31 mouse cellular contexts compared by ENCODE assay signal in genomic region chr7:118797600-118797999, GRCm38 (mm10). TPM values are rescaled to one million over a fixed set of nuclear protein-coding genes. Genes with fewer than 3 reads are reported as not detected.
DNase-seq lines count a peak whose midpoint lies in the region; ATAC-seq and TF ChIP-seq lines count a peak whose summit lies in the region.
"Had no signal": no experiment of that assay in that cellular context is flagged by ENCODE, and none has a peak within 500 bp of the region (broad histone marks: within the 10 kb centered on the region; RNA-seq: fewer than 3 reads in every experiment).

No protein-coding gene starts in this region.

- WGBS in heart, embryonic 11.5 days (ENCODE audit: insufficient replicate concordance) = 31% methylated on average over 7 of the region's 7 CpGs
- WGBS in liver, postnatal 0 days (ENCODE audit: insufficient replicate concordance) = 63% methylated on average over 7 of the region's 7 CpGs
- 45% methylated on average over 7 of the region's 7 CpGs for WGBS in liver, embryonic 12.5 days (ENCODE audit: insufficient replicate concordance)
- WGBS in hindbrain, embryonic 16.5 days = 77% methylated on average over 7 of the region's 7 CpGs

- no peak for TF ChIP-seq CTCF in liver, postnatal 0 days (IDR thresholded peaks at IDR 0.05; ENCODE audit: low read depth)

- no peak overlapping the region for H3K27ac ChIP-seq in heart, embryonic 11.5 days (ENCODE audit: low read depth, low read length)
- peak overlapping the region; percentile 44; the same call in 1 of the 2 replicates for H3K27ac ChIP-seq in liver, postnatal 0 days (ENCODE audit: low read depth)
- H3K27ac ChIP-seq in liver, embryonic 12.5 days = no peak overlapping the region
- H3K27ac ChIP-seq in hindbrain, embryonic 16.5 days (ENCODE audit: low read depth, low read length) = no peak overlapping the region
- H3K27ac ChIP-seq: embryonic facial prominence, embryonic 10.5 days; embryonic facial prominence, embryonic 15.5 days; forebrain, embryonic 13.5 days; hindbrain, embryonic 10.5 days; hindbrain, embryonic 15.5 days; kidney, embryonic 15.5 days; layer of hippocampus, adult 2 months; left cerebral cortex, adult 2 months; limb, embryonic 13.5 days; midbrain, embryonic 12.5 days; neural tube, embryonic 12.5 days; stomach, embryonic 15.5 days had no signal

- H3K4me3 ChIP-seq in heart, embryonic 11.5 days (ENCODE audit: low read depth, low read length) = no peak overlapping the region
- H3K4me3 ChIP-seq in liver, postnatal 0 days (ENCODE audit: low read depth, low read length) = no peak overlapping the region
- H3K4me3 ChIP-seq in liver, embryonic 12.5 days = no peak overlapping the region
- H3K4me3 ChIP-seq in hindbrain, embryonic 16.5 days (ENCODE audit: low read length) = no peak overlapping the region
- H3K4me3 ChIP-seq: embryonic facial prominence, embryonic 10.5 days; embryonic facial prominence, embryonic 15.5 days; forebrain, embryonic 13.5 days; hindbrain, embryonic 10.5 days; hindbrain, embryonic 15.5 days; kidney, embryonic 15.5 days; layer of hippocampus, adult 2 months; left cerebral cortex, adult 2 months; limb, embryonic 13.5 days; midbrain, embryonic 12.5 days; myocyte; neural tube, embryonic 12.5 days; stomach, embryonic 15.5 days had no signal

- H3K9ac ChIP-seq in heart, embryonic 11.5 days (ENCODE audit: low read depth, low read length) = no peak overlapping the region
- no peak overlapping the region for H3K9ac ChIP-seq in liver, postnatal 0 days (replicated peaks)
- H3K9ac ChIP-seq in liver, embryonic 12.5 days = no peak overlapping the region
- no peak overlapping the region for H3K9ac ChIP-seq in hindbrain, embryonic 16.5 days (ENCODE audit: low read depth, low read length)
- H3K9ac ChIP-seq: embryonic facial prominence, embryonic 15.5 days; forebrain, embryonic 13.5 days; hindbrain, embryonic 15.5 days; kidney, embryonic 15.5 days; limb, embryonic 13.5 days; midbrain, embryonic 12.5 days; neural tube, embryonic 12.5 days; stomach, embryonic 15.5 days had no signal

- no peak for TF ChIP-seq EP300 in liver, postnatal 0 days (IDR thresholded peaks at IDR 0.05; ENCODE audit: low read depth)

- H3K4me1 ChIP-seq in heart, embryonic 11.5 days (ENCODE audit: control insufficient read depth, insufficient read depth, low read length) = no peaks in the 10 kb centered on the region
- 0 out of 2 replicates have a peak, but pooled peaks cover 3% of the 10 kb centered on the region for H3K4me1 ChIP-seq in liver, postnatal 0 days (ENCODE audit: insufficient read depth)
- H3K4me1 ChIP-seq in liver, embryonic 12.5 days = peaks cover 5% of the 10 kb centered on the region; the same call in 1 of the 2 replicates
- no peaks in the 10 kb centered on the region for H3K4me1 ChIP-seq in hindbrain, embryonic 16.5 days (ENCODE audit: control insufficient read depth, insufficient read depth, low read depth, low read length)
- H3K4me1 ChIP-seq: embryonic facial prominence, embryonic 10.5 days; embryonic facial prominence, embryonic 15.5 days; forebrain, embryonic 13.5 days; hindbrain, embryonic 15.5 days; kidney, embryonic 15.5 days; limb, embryonic 13.5 days; midbrain, embryonic 12.5 days; neural tube, embryonic 12.5 days; stomach, embryonic 15.5 days had no signal

- no peaks in the 10 kb centered on the region for H3K27me3 ChIP-seq in heart, embryonic 11.5 days (ENCODE audit: control insufficient read depth, insufficient read depth, low read length)
- H3K27me3 ChIP-seq in liver, postnatal 0 days (ENCODE audit: insufficient read depth, low read length) = no peaks in the 10 kb centered on the region
- no peaks in the 10 kb centered on the region for H3K27me3 ChIP-seq in liver, embryonic 12.5 days (replicated peaks)
- H3K27me3 ChIP-seq in hindbrain, embryonic 16.5 days (replicated peaks; ENCODE audit: control insufficient read depth, insufficient read depth, low read length) = no peaks in the 10 kb centered on the region
- H3K27me3 ChIP-seq: embryonic facial prominence, embryonic 15.5 days; forebrain, embryonic 13.5 days; hindbrain, embryonic 15.5 days; kidney, embryonic 15.5 days; limb, embryonic 13.5 days; midbrain, embryonic 12.5 days; neural tube, embryonic 12.5 days; stomach, embryonic 15.5 days had no signal

- H3K4me2 ChIP-seq in heart, embryonic 11.5 days = no peak overlapping the region
- H3K4me2 ChIP-seq in liver, postnatal 0 days (ENCODE audit: low read depth, low read length) = no peak overlapping the region
- H3K4me2 ChIP-seq in liver, embryonic 12.5 days = no peak overlapping the region
- no peak overlapping the region for H3K4me2 ChIP-seq in hindbrain, embryonic 16.5 days (ENCODE audit: low read length)
- H3K4me2 ChIP-seq: embryonic facial prominence, embryonic 15.5 days; forebrain, embryonic 13.5 days; hindbrain, embryonic 15.5 days; kidney, embryonic 15.5 days; limb, embryonic 13.5 days; liver, embryonic 11.5 days; midbrain, embryonic 12.5 days; neural tube, embryonic 12.5 days; stomach, embryonic 15.5 days had no signal

- no peaks in the 10 kb centered on the region for H3K9me3 ChIP-seq in heart, embryonic 11.5 days (replicated peaks; ENCODE audit: control insufficient read depth, low read length)
- H3K9me3 ChIP-seq in liver, postnatal 0 days (ENCODE audit: low read length) = no peaks in the 10 kb centered on the region
- no peaks in the 10 kb centered on the region for H3K9me3 ChIP-seq in liver, embryonic 12.5 days (replicated peaks)
- no peaks in the 10 kb centered on the region for H3K9me3 ChIP-seq in hindbrain, embryonic 16.5 days (ENCODE audit: control insufficient read depth, low read length)
- H3K9me3 ChIP-seq: embryonic facial prominence, embryonic 10.5 days; embryonic facial prominence, embryonic 15.5 days; forebrain, embryonic 13.5 days; hindbrain, embryonic 10.5 days; hindbrain, embryonic 15.5 days; kidney, embryonic 15.5 days; limb, embryonic 13.5 days; midbrain, embryonic 12.5 days; neural tube, embryonic 12.5 days; stomach, embryonic 15.5 days had no signal

- H3K36me3 ChIP-seq in heart, embryonic 11.5 days (ENCODE audit: control insufficient read depth, insufficient read depth, low read length) = peaks cover 15% of the 10 kb centered on the region; the same call in 1 of the 2 replicates
- peaks cover 33% of the 10 kb centered on the region for H3K36me3 ChIP-seq in liver, postnatal 0 days (replicated peaks; ENCODE audit: insufficient read depth, low read length)
- H3K36me3 ChIP-seq in liver, embryonic 12.5 days = peaks cover 68% of the 10 kb centered on the region
- peaks cover 33% of the 10 kb centered on the region for H3K36me3 ChIP-seq in hindbrain, embryonic 16.5 days (ENCODE audit: control insufficient read depth, insufficient read depth, low read length)

- no peak for ATAC-seq in heart, embryonic 11.5 days (replicated peaks; ENCODE audit: insufficient number of reproducible peaks, low FRiP score, low TSS enrichment)
- ATAC-seq in liver, postnatal 0 days = no peak
- no peak for ATAC-seq in liver, embryonic 12.5 days
- 0 out of 2 replicates have a peak, but pooled peaks have one; percentile 19 for ATAC-seq in megakaryocyte-erythroid progenitor cell, adult 5-6 weeks (replicated peaks; ENCODE audit: low FRiP score, low TSS enrichment, poor library complexity, severe bottlenecking)
- no peak for ATAC-seq in hindbrain, embryonic 16.5 days
- ATAC-seq in erythroid progenitor cell, adult 5-6 weeks (replicated peaks; ENCODE audit: low FRiP score, poor library complexity, severe bottlenecking) = no peak
- ATAC-seq: forebrain, embryonic 13.5 days; lung, postnatal 0 days had no signal

- peak; percentile 95 for DNase-seq in heart, adult 11 months
- no peak for DNase-seq in liver, postnatal 0 days
- peak; percentile 86 for DNase-seq in MN1 (ENCODE audit: low spot score)
- DNase-seq: adrenal gland, adult 8-10 months; cerebellum, adult 2 months; cerebellum, postnatal 14 days; gastrocnemius, postnatal 14 days; kidney, adult 18-20 months; kidney, postnatal 25 days; lung, adult 18-20 months; right cerebral cortex, postnatal 4 days had no signal

RNA-seq across cellular contexts. Expression of gene Vps35l, which starts 57.6 kb away (rescaled TPM):
- polyA plus RNA-seq in heart, embryonic 11.5 days (2014; fragmentation: Nextera tagmentation; extraction: Ambion mirVana) = 48.1 and 49.0 TPM in 2 replicates
- 19.3 and 20.5 TPM in 2 replicates for polyA plus RNA-seq in liver, postnatal 0 days (2015; fragmentation: Nextera tagmentation; extraction: Ambion mirVana)
- 45.7 and 49.6 TPM in 2 replicates for polyA plus RNA-seq in liver, embryonic 12.5 days (2016; fragmentation: Nextera tagmentation; extraction: Ambion mirVana)
- 43.7 and 46.6 TPM in 2 replicates for total RNA-seq in megakaryocyte-erythroid progenitor cell, adult 5-6 weeks (2014; fragmentation: Nextera tagmentation)
- total RNA-seq in megakaryocyte-erythroid progenitor cell, adult 5-6 weeks (2017) = 38.9 and 52.9 TPM in 2 replicates
- 91.9 and 102 TPM in 2 replicates for polyA plus RNA-seq in hindbrain, embryonic 16.5 days (2015; fragmentation: Nextera tagmentation; extraction: Ambion mirVana)
- 21.3 and 61.6 TPM in 2 replicates for total RNA-seq in erythroid progenitor cell, adult 5-6 weeks (2015; ENCODE audit: low replicate concordance)
- total RNA-seq in erythroid progenitor cell, adult 5-6 weeks (2017; ENCODE audit: low replicate concordance) = 42.4 and 42.9 TPM in 2 replicates

RNA-seq across cellular contexts. Expression of gene Iqck, which starts 58.0 kb away (rescaled TPM):
- 1.00 and 1.2 TPM in 2 replicates for polyA plus RNA-seq in heart, embryonic 11.5 days (2014; fragmentation: Nextera tagmentation; extraction: Ambion mirVana)
- polyA plus RNA-seq in liver, postnatal 0 days (2015; fragmentation: Nextera tagmentation; extraction: Ambion mirVana) = 0.27 and 0.39 TPM in 2 replicates
- 0.37 and 0.68 TPM in 2 replicates for polyA plus RNA-seq in liver, embryonic 12.5 days (2016; fragmentation: Nextera tagmentation; extraction: Ambion mirVana)
- 0.81 and 1.2 TPM in 2 replicates for total RNA-seq in megakaryocyte-erythroid progenitor cell, adult 5-6 weeks (2014; fragmentation: Nextera tagmentation)
- 0.33 TPM in 1 of 2 replicates, not detected in the other for total RNA-seq in megakaryocyte-erythroid progenitor cell, adult 5-6 weeks (2017)
- polyA plus RNA-seq in hindbrain, embryonic 16.5 days (2015; fragmentation: Nextera tagmentation; extraction: Ambion mirVana) = 3.8 and 4.5 TPM in 2 replicates
- total RNA-seq in erythroid progenitor cell, adult 5-6 weeks (2015; ENCODE audit: low replicate concordance) = not detected in 2 replicates
- total RNA-seq in erythroid progenitor cell, adult 5-6 weeks (2017; ENCODE audit: low replicate concordance) = not detected in 2 replicates

RNA-seq across cellular contexts. Expression of gene Knop1, which starts 58.5 kb away (rescaled TPM):
- 65.1 and 78.1 TPM in 2 replicates for polyA plus RNA-seq in heart, embryonic 11.5 days (2014; fragmentation: Nextera tagmentation; extraction: Ambion mirVana)
- 29.9 and 31.5 TPM in 2 replicates for polyA plus RNA-seq in liver, postnatal 0 days (2015; fragmentation: Nextera tagmentation; extraction: Ambion mirVana)
- 60.0 and 60.2 TPM in 2 replicates for polyA plus RNA-seq in liver, embryonic 12.5 days (2016; fragmentation: Nextera tagmentation; extraction: Ambion mirVana)
- total RNA-seq in megakaryocyte-erythroid progenitor cell, adult 5-6 weeks (2014; fragmentation: Nextera tagmentation) = 37.7 and 50.6 TPM in 2 replicates
- total RNA-seq in megakaryocyte-erythroid progenitor cell, adult 5-6 weeks (2017) = 58.4 and 68.6 TPM in 2 replicates
- polyA plus RNA-seq in hindbrain, embryonic 16.5 days (2015; fragmentation: Nextera tagmentation; extraction: Ambion mirVana) = 53.2 and 59.1 TPM in 2 replicates
- 7.2 and 8.4 TPM in 2 replicates for total RNA-seq in erythroid progenitor cell, adult 5-6 weeks (2015; ENCODE audit: low replicate concordance)
- total RNA-seq in erythroid progenitor cell, adult 5-6 weeks (2017; ENCODE audit: low replicate concordance) = 4.2 and 6.5 TPM in 2 replicates
